Mouse (Mus musculus): ENCODE measurements around the gene Otoa.

Gene Otoa

GRCm38 (mm10) chr7:121082949-121083513, 1.6 kb downstream of the Otoa start:
- no peak for DNase-seq

- no peak for DNase-seq
Measured at GRCm38 (mm10) chr7:121084840-121085453, 3.5 kb downstream of the Otoa start.

- DNase-seq, result no peak
Measured at GRCm38 (mm10) chr7:121085500-121085899, 4.0 kb downstream of the Otoa start.

- no peak for DNase-seq
Measured at GRCm38 (mm10) chr7:121088745-121089144, 7.3 kb downstream of the Otoa start.

- DNase-seq, result no peak
Measured at GRCm38 (mm10) chr7:121090748-121091147, 9.3 kb downstream of the Otoa start.

GRCm38 (mm10) chr7:121093026-121093425, 11.6 kb downstream of the Otoa start:
- no peak for DNase-seq

- DNase-seq, result no peak
Measured at GRCm38 (mm10) chr7:121098614-121099389, 17.4 kb downstream of the Otoa start.

GRCm38 (mm10) chr7:121107851-121108250, 26.4 kb downstream of the Otoa start:
- DNase-seq, result peak; percentile 12 to 16

GRCm38 (mm10) chr7:121111321-121111720, 29.9 kb downstream of the Otoa start:
- no peak for DNase-seq

- no peak for DNase-seq
Measured at GRCm38 (mm10) chr7:121111762-121112161, 30.3 kb downstream of the Otoa start.

GRCm38 (mm10) chr7:121120143-121120818, 38.8 kb downstream of the Otoa start:
- peak; percentile 74 to 81 for DNase-seq

GRCm38 (mm10) chr7:121130837-121131236, 49.4 kb downstream of the Otoa start:
- DNase-seq, result no peak

- DNase-seq, result no peak
Measured at GRCm38 (mm10) chr7:121141274-121141673, 59.8 kb downstream of the Otoa start.

- DNase-seq, result no peak
Measured at GRCm38 (mm10) chr7:121150662-121151061, 69.2 kb downstream of the Otoa start.

- DNase-seq, result no peak
Measured at GRCm38 (mm10) chr7:121152186-121152585, 70.7 kb downstream of the Otoa start.

- no peak for DNase-seq
Measured at GRCm38 (mm10) chr7:121165616-121166015, 84.2 kb downstream of the Otoa start.

GRCm38 (mm10) chr7:121171888-121172287, 90.4 kb downstream of the Otoa start:
- DNase-seq, result no peak

- no peak for DNase-seq
Measured at GRCm38 (mm10) chr7:121187201-121187786, 105.8 kb downstream of the Otoa start.

- DNase-seq, result no peak
Measured at GRCm38 (mm10) chr7:121188976-121189375, 107.5 kb downstream of the Otoa start.

GRCm38 (mm10) chr7:121198933-121199332, 117.5 kb downstream of the Otoa start:
- DNase-seq, result no peak

- DNase-seq, result no peak
Measured at GRCm38 (mm10) chr7:121211804-121212203, 130.4 kb downstream of the Otoa start.

Measured in lung, adult 18-20 months (tissue).